Mouse (Mus musculus) E14TG2a.4 (cell line): ENCODE measurements around the gene Cnih1.
A peak's percentile ranks its signal among the peaks of the same experiment; 100 is the strongest.

Experiments used
- H3K27me3 ChIP-seq: 2 replicates; pipeline ENCODE4 v1.6.1; 2014; ENCODE audit warnings: low read length, control low read depth; ENCODE audit not compliant: insufficient read depth
- H3K36me3 ChIP-seq: 2 replicates; pipeline ENCODE4 v1.6.1; 2014; ENCODE audit warnings: low read length, control low read depth; ENCODE audit not compliant: insufficient read depth
- H3K4me1 ChIP-seq: replicated peaks from 2 replicates; pipeline ENCODE4 v1.6.1; 2014; ENCODE audit warnings: low read depth, low read length, control low read depth
- H3K4me3 ChIP-seq: replicated peaks from 2 replicates; pipeline ENCODE4 v1.5.1; 2014; ENCODE audit warnings: mild to moderate bottlenecking, low read length
- H3K9me3 ChIP-seq: 2 replicates; pipeline ENCODE4 v1.6.1; 2014; ENCODE audit warnings: low read length, control low read depth
- CTCF ChIP-seq: conservative IDR thresholded peaks from 2 replicates; pipeline ENCODE4 v1.5.1; 2014; ENCODE audit warnings: low read length
- NANOG ChIP-seq: IDR thresholded peaks from 2 replicates; pipeline ENCODE4 v1.6.1; 2014; ENCODE audit warnings: borderline replicate concordance, low read length, mixed read lengths
- POU5F1 ChIP-seq: IDR thresholded peaks from 2 replicates; pipeline ENCODE4 v1.6.1; 2014; ENCODE audit warnings: low read length, borderline replicate concordance

Cnih1 gene

GRCm38 (mm10) chr14:46800684-46801345 is 12.6 kb upstream of the Cnih1 start:
- Histone ChIP-seq H3K9me3 (peaks cover 16% of the 10 kb centered on the region), H3K4me1 (peaks cover 6% of the 10 kb centered on the region; the same call in 1 of the 2 replicates), H3K4me3 (no peak overlapping the region), H3K27me3 (no peaks in the 10 kb centered on the region), H3K36me3 (peaks cover 14% of the 10 kb centered on the region)
- no peak for TF ChIP-seq NANOG

GRCm38 (mm10) chr14:46794157-46794556 is 5.9 kb upstream of the Cnih1 start:
- no peak overlapping the region for H3K4me3 ChIP-seq
- peaks cover 6% of the 10 kb centered on the region; the same call in 1 of the 2 replicates for H3K36me3 ChIP-seq
- TF ChIP-seq CTCF (no peak), NANOG (no peak), POU5F1 (no peak)
- no peaks in the 10 kb centered on the region for H3K27me3 ChIP-seq
- peaks cover 26% of the 10 kb centered on the region for H3K9me3 ChIP-seq
- no peaks in the 10 kb centered on the region for H3K4me1 ChIP-seq

GRCm38 (mm10) chr14:46790723-46791122 is 2.5 kb upstream of the Cnih1 start:
- no peaks in the 10 kb centered on the region for H3K27me3 ChIP-seq
- peaks cover 4% of the 10 kb centered on the region; the same call in 1 of the 2 replicates for H3K36me3 ChIP-seq
- TF ChIP-seq POU5F1 (no peak), NANOG (no peak), CTCF (no peak)
- H3K4me1 ChIP-seq: peaks cover 19% of the 10 kb centered on the region
- H3K9me3 ChIP-seq: peaks cover 17% of the 10 kb centered on the region
- no peak overlapping the region for H3K4me3 ChIP-seq

- Histone ChIP-seq H3K4me3 (no peak overlapping the region), H3K27me3 (no peaks in the 10 kb centered on the region), H3K9me3 (peaks cover 17% of the 10 kb centered on the region), H3K36me3 (peaks cover 4% of the 10 kb centered on the region; the same call in 1 of the 2 replicates), H3K4me1 (peaks cover 20% of the 10 kb centered on the region)
- TF ChIP-seq NANOG (no peak), CTCF (peak; percentile 52), POU5F1 (no peak)
These were observed 2.1 kb upstream of the Cnih1 start for GRCm38 (mm10) chr14:46790303-46790702.

GRCm38 (mm10) chr14:46788505-46788901 is 292 bp upstream of the Cnih1 start:
- no peaks in the 10 kb centered on the region for H3K27me3 ChIP-seq
- TF ChIP-seq NANOG (no peak), POU5F1 (no peak), CTCF (no peak)
- H3K4me3 ChIP-seq: peak overlapping the region; percentile 91
- peaks cover 4% of the 10 kb centered on the region for H3K9me3 ChIP-seq
- peaks cover 23% of the 10 kb centered on the region for H3K4me1 ChIP-seq
- peaks cover 15% of the 10 kb centered on the region for H3K36me3 ChIP-seq

- Histone ChIP-seq H3K9me3 (no peaks in the 10 kb centered on the region), H3K27me3 (no peaks in the 10 kb centered on the region), H3K4me1 (peaks cover 27% of the 10 kb centered on the region), H3K4me3 (peak overlapping the region; percentile 91), H3K36me3 (peaks cover 19% of the 10 kb centered on the region)
- TF ChIP-seq CTCF (no peak), POU5F1 (no peak)
These were observed 791 bp downstream of the Cnih1 start for GRCm38 (mm10) chr14:46787454-46787786.

GRCm38 (mm10) chr14:46785247-46785646 is 3.0 kb downstream of the Cnih1 start:
- Histone ChIP-seq H3K4me1 (peaks cover 44% of the 10 kb centered on the region), H3K27me3 (no peaks in the 10 kb centered on the region), H3K36me3 (peaks cover 27% of the 10 kb centered on the region), H3K9me3 (no peaks in the 10 kb centered on the region), H3K4me3 (no peak overlapping the region)
- TF ChIP-seq CTCF (no peak), POU5F1 (no peak), NANOG (no peak)

GRCm38 (mm10) chr14:46783327-46783926 is 4.8 kb downstream of the Cnih1 start:
- H3K9me3 ChIP-seq: peaks cover 7% of the 10 kb centered on the region
- no peaks in the 10 kb centered on the region for H3K27me3 ChIP-seq
- peaks cover 46% of the 10 kb centered on the region for H3K36me3 ChIP-seq
- peaks cover 41% of the 10 kb centered on the region for H3K4me1 ChIP-seq
- TF ChIP-seq POU5F1: no peak
- no peak for TF ChIP-seq CTCF
- TF ChIP-seq NANOG: no peak
- H3K4me3 ChIP-seq: no peak overlapping the region
